Mouse (Mus musculus) megakaryocyte, embryonic 14.5 days (primary cell): ENCODE data around the gene Oprm1.

Experiments used
- FLI1 ChIP-seq: IDR thresholded peaks from 2 replicates; pipeline ENCODE4 v1.6.1; 2012; ENCODE audit warnings: low read length, inconsistent platforms, mixed read lengths
- GATA1 ChIP-seq: IDR thresholded peaks from 3 replicates; pipeline ENCODE4 v1.6.1; 2012; ENCODE audit warnings: mixed read lengths, low read length, inconsistent platforms, borderline replicate concordance

- TF ChIP-seq FLI1 (no peak), GATA1 (no peak)
Measured at GRCm38 (mm10) chr10:6988555-6988954, 230.2 kb downstream of the Oprm1 start.
